11 mouse cellular contexts compared by ENCODE assay signal in the genomic region with DNA sequence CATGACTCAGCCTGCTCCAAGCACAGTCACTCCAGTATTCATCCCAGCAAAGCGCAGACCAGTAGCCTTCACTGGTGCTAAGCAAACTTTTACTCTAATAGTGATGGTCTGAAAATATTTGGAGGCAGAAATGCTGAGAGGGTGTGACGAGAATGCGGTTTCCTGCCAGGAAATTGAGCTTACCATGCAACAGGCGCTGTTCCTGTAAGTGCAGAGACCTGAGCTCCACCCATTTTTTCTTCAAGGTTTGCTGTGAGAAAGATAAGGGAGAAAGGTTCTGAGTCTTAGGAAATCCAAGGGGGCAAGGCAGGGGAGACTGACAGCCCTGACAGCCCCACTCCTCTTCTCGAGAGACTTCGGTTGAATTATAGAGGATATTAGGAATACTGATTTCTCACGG. TPM values are rescaled to one million over a fixed set of nuclear protein-coding genes. Genes with fewer than 3 reads are reported as not detected.
DNase-seq lines count a peak whose midpoint lies in the region; ATAC-seq lines count a peak whose summit lies in the region.
"Had no signal": no experiment of that assay in that cellular context is flagged by ENCODE, and none has a peak within 500 bp of the region (broad histone marks: within the 10 kb centered on the region; RNA-seq: fewer than 3 reads in every experiment).

No protein-coding gene starts in this region.

- DNase-seq in spleen, adult 18-20 months = peak; percentile 40 to 48
- DNase-seq in spleen, adult 12 weeks (ENCODE audit: low spot score) = no peak
- peak; percentile 23 for DNase-seq in liver
- DNase-seq in gastrocnemius, adult 18-20 months (ENCODE audit: low spot score) = no peak
- DNase-seq in urinary bladder, postnatal 25 days (ENCODE audit: low spot score) = no peak
- DNase-seq in kidney, adult 11 months = no peak
- DNase-seq in layer of hippocampus, adult 11-12 months (ENCODE audit: low spot score) = no peak
- DNase-seq: gastrocnemius, adult 2 months had no signal

- ATAC-seq in neutrophil, adult 5-6 weeks (ENCODE audit: extremely low read depth, insufficient number of reproducible peaks, low FRiP score, poor library complexity, severe bottlenecking) = peak; percentile 87
- ATAC-seq: intestine, embryonic 16.5 days had no signal

RNA-seq across cellular contexts. Expression of a gene that starts 57.7 kb away (rescaled TPM):
- total RNA-seq in neutrophil, adult 5-6 weeks (2017) = 565 and 722 TPM in 2 replicates
- total RNA-seq in gastrocnemius, adult 18-20 months (2021) = under 1 TPM; 0.14 to 0.27 TPM
- total RNA-seq: layer of hippocampus, postnatal 25 days had no signal

Comparison
In these comparisons a context has a peak if more than half of its experiments do, and no peak if none do; other contexts are left out.
1. DNase-seq: peak in spleen, adult 18-20 months (2 of 2) and liver (single experiment); none in spleen, adult 12 weeks (single experiment), gastrocnemius, adult 18-20 months (single experiment), urinary bladder, postnatal 25 days (single experiment), kidney, adult 11 months (single experiment) and layer of hippocampus, adult 11-12 months (single experiment).
2. RNA of a gene that starts 57.7 kb away (total RNA-seq): 565 to 722 TPM in neutrophil, adult 5-6 weeks; 0.14 to 0.27 TPM in gastrocnemius, adult 18-20 months; every median in the first group is over 100 times any median in the second.